Mouse (Mus musculus) limb, embryonic 11.5 days (tissue): ENCODE measurements around the gene Mthfsd. TPM values are rescaled to one million over a fixed set of nuclear protein-coding genes. Genes with fewer than 3 reads are reported as not detected.
A peak's percentile ranks its signal among the peaks of the same experiment; 100 is the strongest.

Experiments used
- ATAC-seq: fragments of 200-750 bp; cut with Nextera tagmentation; 2 replicates; pipeline ENCODE4 v1.8.0; 2017; ENCODE audit warnings: low read depth; ENCODE audit not compliant: insufficient number of reproducible peaks, low FRiP score, low TSS enrichment
- DNase-seq: peaks from one replicate; pipeline ENCODE4 v3.0.0-alpha.2; 2015; ENCODE audit warnings: low spot score
- H3K27ac ChIP-seq: fragments of 300-500 bp; sonication (generic); replicated peaks from 2 replicates; pipeline ENCODE4 v1.5.1; 2014; ENCODE audit warnings: low read depth, mild to moderate bottlenecking, low read length
- H3K27me3 ChIP-seq: fragments of 300-500 bp; sonication (generic); 2 replicates; pipeline ENCODE4 v1.6.1; 2014; ENCODE audit warnings: mild to moderate bottlenecking, low read length, mixed read lengths; ENCODE audit not compliant: control insufficient read depth, insufficient read depth
- H3K36me3 ChIP-seq: fragments of 300-500 bp; sonication (generic); 2 replicates; pipeline ENCODE4 v1.6.1; 2014; ENCODE audit warnings: mild to moderate bottlenecking, low read length, moderate library complexity, mixed read lengths; ENCODE audit not compliant: control insufficient read depth, insufficient read depth
- H3K4me1 ChIP-seq: fragments of 300-500 bp; sonication (generic); 2 replicates; pipeline ENCODE4 v1.6.1; 2014; ENCODE audit warnings: low read length, mixed read lengths; ENCODE audit not compliant: control insufficient read depth, insufficient read depth
- H3K4me2 ChIP-seq: fragments of 300-500 bp; sonication (generic); 2 replicates; pipeline ENCODE4 v1.6.1; 2014; ENCODE audit warnings: low read depth, mild to moderate bottlenecking, moderate library complexity; ENCODE audit not compliant: severe bottlenecking
- H3K4me3 ChIP-seq: fragments of 300-500 bp; sonication (generic); 2 replicates; pipeline ENCODE4 v1.5.1; 2014; ENCODE audit warnings: low read depth, low read length
- H3K9ac ChIP-seq: fragments of 300-500 bp; sonication (generic); 2 replicates; pipeline ENCODE4 v1.6.1; 2014; ENCODE audit warnings: mild to moderate bottlenecking, low read length
- H3K9me3 ChIP-seq: fragments of 300-500 bp; sonication (generic); 2 replicates; pipeline ENCODE4 v1.6.1; 2016; ENCODE audit warnings: low read length; ENCODE audit not compliant: control insufficient read depth
- WGBS: fragments of 180-500 bp; shearing (Covaris S2); extraction: QIAGEN DNeasy Blood & Tissue Kit; methylation state at CpG from one replicate; pipeline ENCODE4 v1.1.7; 2014; 5-methylcytosine and 5-hydroxymethylcytosine counted together
- polyA plus RNA-seq: library from polyadenylated mRNA; unstranded; fragments of >200 nt; fragmentation: Nextera tagmentation; extraction: Ambion mirVana; gene quantifications from 2 replicates; pipeline ENCODE4 v1.2.1, GENCODE M21; 2014

The Mthfsd gene
- polyA plus RNA-seq, 1 experiment from 2014 or later = 61.9 TPM

- H3K4me1 ChIP-seq = peaks cover 26% of the 10 kb centered on the region
- 0 out of 2 replicates have a peak overlapping the region, but pooled peaks have one; percentile 12 for H3K9ac ChIP-seq
- WGBS = under 1% methylated on average over 36 of the region's 36 CpGs
- H3K27me3 ChIP-seq = peaks cover 98% of the 10 kb centered on the region
- peak overlapping the region; percentile 20; the same call in 1 of the 2 replicates for H3K4me3 ChIP-seq
- DNase-seq (peak; percentile 87), ATAC-seq (peak; percentile 67)
- no peaks in the 10 kb centered on the region for H3K9me3 ChIP-seq
- peak overlapping the region; percentile 56 for H3K4me2 ChIP-seq
- no peaks in the 10 kb centered on the region for H3K36me3 ChIP-seq
- no peak overlapping the region for H3K27ac ChIP-seq
Measured at GRCm38 (mm10) chr8:121125311-121125876, 17.2 kb upstream of the Mthfsd start.

- no peak overlapping the region for H3K9ac ChIP-seq
- H3K36me3 ChIP-seq = no peaks in the 10 kb centered on the region
- no peak overlapping the region for H3K4me3 ChIP-seq
- peaks cover 98% of the 10 kb centered on the region for H3K27me3 ChIP-seq
- H3K9me3 ChIP-seq = no peaks in the 10 kb centered on the region
- H3K27ac ChIP-seq = no peak overlapping the region
- peaks cover 27% of the 10 kb centered on the region for H3K4me1 ChIP-seq
- 2% methylated on average over 17 of the region's 17 CpGs for WGBS
- H3K4me2 ChIP-seq = peak overlapping the region; percentile 56; the same call in 1 of the 2 replicates
- DNase-seq (no peak), ATAC-seq (peak; percentile 4; the same call in 1 of the 2 replicates)
Measured at GRCm38 (mm10) chr8:121124547-121125239, 16.5 kb upstream of the Mthfsd start.

- DNase-seq (no peak), ATAC-seq (no peak)
- WGBS = 56% methylated on average over 2 of the region's 2 CpGs
- no peak overlapping the region for H3K27ac ChIP-seq
- no peaks in the 10 kb centered on the region for H3K9me3 ChIP-seq
- no peak overlapping the region for H3K4me3 ChIP-seq
- peaks cover 28% of the 10 kb centered on the region for H3K4me1 ChIP-seq
- no peak overlapping the region for H3K4me2 ChIP-seq
- H3K9ac ChIP-seq = no peak overlapping the region
- peaks cover 92% of the 10 kb centered on the region for H3K27me3 ChIP-seq
- no peaks in the 10 kb centered on the region for H3K36me3 ChIP-seq
Measured at GRCm38 (mm10) chr8:121123113-121123512, 14.9 kb upstream of the Mthfsd start.

- no peaks in the 10 kb centered on the region for H3K36me3 ChIP-seq
- 8% methylated on average over 7 of the region's 7 CpGs for WGBS
- H3K27me3 ChIP-seq = peaks cover 92% of the 10 kb centered on the region
- peaks cover 29% of the 10 kb centered on the region for H3K4me1 ChIP-seq
- no peaks in the 10 kb centered on the region for H3K9me3 ChIP-seq
- H3K4me2 ChIP-seq = no peak overlapping the region
- DNase-seq = no peak
- no peak for ATAC-seq
- H3K27ac ChIP-seq = no peak overlapping the region
- no peak overlapping the region for H3K9ac ChIP-seq
- no peak overlapping the region for H3K4me3 ChIP-seq
Measured at GRCm38 (mm10) chr8:121122368-121122767, 14.2 kb upstream of the Mthfsd start.

- Histone ChIP-seq H3K36me3 (no peaks in the 10 kb centered on the region), H3K9ac (no peak overlapping the region), H3K4me1 (peaks cover 34% of the 10 kb centered on the region), H3K4me2 (no peak overlapping the region), H3K4me3 (no peak overlapping the region), H3K27me3 (peaks cover 92% of the 10 kb centered on the region), H3K27ac (no peak overlapping the region), H3K9me3 (no peaks in the 10 kb centered on the region)
- 17% methylated on average over 8 of the region's 8 CpGs for WGBS
- ATAC-seq = no peak
- no peak for DNase-seq
Measured at GRCm38 (mm10) chr8:121121704-121122103, 13.5 kb upstream of the Mthfsd start.

- Histone ChIP-seq H3K9ac (no peak overlapping the region), H3K4me2 (peak overlapping the region; percentile 88; the same call in 1 of the 2 replicates), H3K9me3 (no peaks in the 10 kb centered on the region), H3K4me3 (no peak overlapping the region; the same call in 1 of the 2 replicates), H3K36me3 (no peaks in the 10 kb centered on the region), H3K27ac (no peak overlapping the region), H3K4me1 (peaks cover 37% of the 10 kb centered on the region), H3K27me3 (peaks cover 89% of the 10 kb centered on the region)
- WGBS = 19% methylated on average over 17 of the region's 17 CpGs
- ATAC-seq = no peak
- peak; percentile 33 for DNase-seq
Measured at GRCm38 (mm10) chr8:121120456-121121419, 12.5 kb upstream of the Mthfsd start.

GRCm38 (mm10) chr8:121119635-121120455, 11.7 kb upstream of the Mthfsd start:
- no peak overlapping the region for H3K9ac ChIP-seq
- H3K36me3 ChIP-seq = no peaks in the 10 kb centered on the region
- WGBS = 6% methylated on average over 12 of the region's 12 CpGs
- H3K4me1 ChIP-seq = peaks cover 28% of the 10 kb centered on the region
- H3K27me3 ChIP-seq = peaks cover 88% of the 10 kb centered on the region
- H3K4me3 ChIP-seq = peak overlapping the region; percentile 50
- H3K9me3 ChIP-seq = no peaks in the 10 kb centered on the region
- H3K4me2 ChIP-seq = peak overlapping the region; percentile 88
- no peak overlapping the region for H3K27ac ChIP-seq
- DNase-seq (peak; percentile 43), ATAC-seq (no peak)
